Mouse (Mus musculus) cerebellum, adult 2 months (tissue): ENCODE results near the gene Tsc22d3.

Experiments used
- CTCF ChIP-seq: fragments of 200-500 bp; IDR thresholded peaks from 2 replicates; pipeline ENCODE4 v1.5.1; 2011; ENCODE audit warnings: low read depth, mild to moderate bottlenecking, control low read depth, low read length, moderate library complexity, borderline replicate concordance; ENCODE audit not compliant: insufficient read depth
- POLR2A ChIP-seq: fragments of 200-500 bp; IDR thresholded peaks from 2 replicates; pipeline ENCODE4 v1.6.1; 2011; ENCODE audit warnings: low read length, control low read depth, borderline replicate concordance; ENCODE audit not compliant: insufficient read depth

DNA sequence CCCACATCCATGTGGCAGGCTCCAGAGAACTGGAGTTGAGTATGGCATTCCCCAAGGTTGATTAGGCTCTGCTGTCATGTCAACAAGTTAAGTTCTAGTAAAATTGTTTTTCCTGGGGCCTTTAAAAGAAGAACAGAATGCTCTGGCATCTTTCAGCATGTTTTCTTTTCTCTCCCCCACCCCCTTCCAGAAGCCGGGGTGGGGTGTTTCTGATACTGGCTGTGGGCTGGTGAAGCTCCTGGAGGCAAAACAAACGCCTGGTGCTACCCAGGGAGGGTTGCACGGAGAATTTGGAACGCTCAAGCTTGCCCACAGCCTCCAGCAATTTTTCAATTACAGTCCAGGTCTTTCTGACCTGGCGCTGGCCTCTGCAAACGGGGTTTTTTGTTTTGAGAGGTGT is 73.2 kb downstream of the Tsc22d3 start:
- TF ChIP-seq POLR2A (no peak), CTCF (no peak)
